Mouse (Mus musculus): ENCODE results near the gene Gtf2h1.

DNA sequence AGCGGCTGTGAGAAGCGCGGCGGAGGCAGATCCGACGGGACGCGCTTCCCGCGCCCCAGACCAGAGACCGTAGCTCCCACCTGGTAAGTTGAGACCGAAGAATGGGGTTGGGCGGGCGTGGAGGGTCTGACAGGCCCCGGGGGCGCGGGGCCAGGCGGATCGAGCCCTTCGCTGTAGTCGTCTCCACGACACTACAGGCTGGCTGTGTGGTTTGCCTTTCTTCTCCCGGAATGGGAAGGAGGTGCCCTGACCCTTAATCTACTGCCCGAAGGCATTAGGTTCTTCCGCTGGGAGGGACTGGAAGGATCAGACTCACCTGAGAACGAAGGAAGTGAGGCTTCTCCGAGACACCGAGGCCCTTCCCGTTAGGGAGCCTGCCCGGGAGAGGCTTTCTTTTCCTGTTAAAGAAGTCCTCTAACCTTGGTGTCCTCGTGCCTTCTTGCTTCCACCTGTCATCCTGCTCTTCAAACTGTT lies 340 bp downstream of the Gtf2h1 start:
- TF ChIP-seq CTCF (IDR thresholded peaks at IDR 0.05; ENCODE audit: low read depth, low read length) (no peak), POLR2A (IDR thresholded peaks at IDR 0.05; ENCODE audit: insufficient read depth, low read length) (no peak), EP300 (IDR thresholded peaks at IDR 0.05; ENCODE audit: insufficient read depth, low read depth, low read length) (no peak)

All from ES-Bruce4 (cell line).